Mouse (Mus musculus) lung, postnatal 0 days (tissue): ENCODE data around the gene Tgfb2. TPM values are rescaled to one million over a fixed set of nuclear protein-coding genes. Genes with fewer than 3 reads are reported as not detected.

Experiments
- ATAC-seq: fragments of 200-750 bp; cut with Nextera tagmentation; 2 replicates; pipeline ENCODE4 v1.8.0; 2017; ENCODE audit warnings: moderate library complexity
- DNase-seq: peaks from one replicate; pipeline ENCODE4 v3.0.0-alpha.2; 2016; ENCODE audit warnings: low spot score
- H3K27ac ChIP-seq: fragments of 300-500 bp; sonication (generic); 2 replicates; pipeline ENCODE4 v1.5.1; 2014; ENCODE audit warnings: antibody characterized with exemption, mild to moderate bottlenecking, low read length, mixed read lengths
- H3K27me3 ChIP-seq: fragments of 300-500 bp; sonication (generic); replicated peaks from 2 replicates; pipeline ENCODE4 v1.6.1; 2014; ENCODE audit warnings: low read length, mixed read lengths; ENCODE audit not compliant: insufficient read depth
- H3K36me3 ChIP-seq: fragments of 300-500 bp; sonication (generic); 2 replicates; pipeline ENCODE4 v1.6.1; 2014; ENCODE audit warnings: low read length, mixed read lengths; ENCODE audit not compliant: insufficient read depth
- H3K4me1 ChIP-seq: fragments of 300-500 bp; sonication (generic); 2 replicates; pipeline ENCODE4 v1.6.1; 2014; ENCODE audit warnings: antibody characterized with exemption, low read depth, low read length, mixed read lengths; ENCODE audit not compliant: insufficient read depth
- H3K4me2 ChIP-seq: fragments of 300-500 bp; sonication (generic); replicated peaks from 2 replicates; pipeline ENCODE4 v1.6.1; 2014; ENCODE audit warnings: low read depth, mild to moderate bottlenecking, low read length, moderate library complexity, mixed read lengths
- H3K4me3 ChIP-seq: fragments of 300-500 bp; sonication (generic); 2 replicates; pipeline ENCODE4 v1.5.1; 2014; ENCODE audit warnings: low read depth, low read length
- H3K9ac ChIP-seq: fragments of 300-500 bp; sonication (generic); replicated peaks from 2 replicates; pipeline ENCODE4 v1.6.1; 2014; ENCODE audit warnings: low read depth, mild to moderate bottlenecking
- H3K9me3 ChIP-seq: fragments of 300-500 bp; sonication (generic); 2 replicates; pipeline ENCODE4 v1.6.1; 2016; ENCODE audit warnings: low read length, mixed read lengths
- CTCF ChIP-seq: IDR thresholded peaks from 2 replicates; pipeline ENCODE4 v1.5.1; 2016; ENCODE audit warnings: antibody characterized with exemption, mild to moderate bottlenecking
- EP300 ChIP-seq: IDR thresholded peaks from 2 replicates; pipeline ENCODE4 v1.6.1; 2016; ENCODE audit warnings: antibody characterized with exemption, mild to moderate bottlenecking, control low read depth
- WGBS: fragments of 180-500 bp; shearing (Covaris S2); extraction: QIAGEN DNeasy Blood & Tissue Kit; methylation state at CpG from one replicate; pipeline ENCODE4 v1.1.7; 2014; 5-methylcytosine and 5-hydroxymethylcytosine counted together
- polyA plus RNA-seq: library from polyadenylated mRNA; unstranded; fragments of >200 nt; fragmentation: Nextera tagmentation; extraction: Ambion mirVana; gene quantifications from 2 replicates; pipeline ENCODE4 v1.2.1, GENCODE M21; 2015

Tgfb2 gene
- polyA plus RNA-seq, 1 experiment from 2014 or later, result 49.7 TPM

GRCm38 (mm10) chr1:186676199-186676598, 29.6 kb downstream of the Tgfb2 start:
- Histone ChIP-seq H3K4me1 (peaks cover 3% of the 10 kb centered on the region; the same call in 1 of the 2 replicates), H3K27ac (no peak overlapping the region; the same call in 1 of the 2 replicates), H3K36me3 (no peaks in the 10 kb centered on the region), H3K9me3 (no peaks in the 10 kb centered on the region), H3K4me3 (no peak overlapping the region), H3K27me3 (no peaks in the 10 kb centered on the region), H3K4me2 (no peak overlapping the region), H3K9ac (no peak overlapping the region)
- 68% methylated on average over 5 of the region's 5 CpGs for WGBS
- no peak for ATAC-seq
- TF ChIP-seq CTCF (no peak), EP300 (no peak)
- DNase-seq, result no peak

- H3K27ac ChIP-seq, result 0 out of 2 replicates have a peak overlapping the region, but pooled peaks have one; percentile 52
- H3K4me1 ChIP-seq, result peaks cover 3% of the 10 kb centered on the region; the same call in 1 of the 2 replicates
- ATAC-seq (no peak), DNase-seq (no peak)
- H3K9me3 ChIP-seq, result no peaks in the 10 kb centered on the region
- TF ChIP-seq EP300, result no peak
- TF ChIP-seq CTCF, result no peak
- no peak overlapping the region for H3K9ac ChIP-seq
- no peaks in the 10 kb centered on the region for H3K36me3 ChIP-seq
- no peak overlapping the region for H3K4me2 ChIP-seq
- H3K27me3 ChIP-seq, result no peaks in the 10 kb centered on the region
- H3K4me3 ChIP-seq, result no peak overlapping the region
- WGBS, result 53% methylated on average over 6 of the region's 6 CpGs
Measured at GRCm38 (mm10) chr1:186675263-186675662, 30.5 kb downstream of the Tgfb2 start.

GRCm38 (mm10) chr1:186674621-186675020, 31.2 kb downstream of the Tgfb2 start:
- ATAC-seq, result peak; percentile 70
- H3K4me3 ChIP-seq, result no peak overlapping the region
- no peaks in the 10 kb centered on the region for H3K36me3 ChIP-seq
- TF ChIP-seq CTCF, result no peak
- peak; percentile 51; the same call in 1 of the 2 replicates for TF ChIP-seq EP300
- WGBS, result 42% methylated on average over 3 of the region's 3 CpGs
- DNase-seq, result peak; percentile 53
- 0 out of 2 replicates have a peak overlapping the region, but pooled peaks have one; percentile 52 for H3K27ac ChIP-seq
- no peaks in the 10 kb centered on the region for H3K27me3 ChIP-seq
- no peak overlapping the region for H3K4me2 ChIP-seq
- peaks cover 3% of the 10 kb centered on the region; the same call in 1 of the 2 replicates for H3K4me1 ChIP-seq
- H3K9me3 ChIP-seq, result no peaks in the 10 kb centered on the region
- H3K9ac ChIP-seq, result no peak overlapping the region

- no peaks in the 10 kb centered on the region for H3K9me3 ChIP-seq
- DNase-seq (no peak), ATAC-seq (no peak)
- no peak overlapping the region for H3K4me3 ChIP-seq
- TF ChIP-seq EP300 (no peak), CTCF (no peak)
- WGBS, result 70% methylated on average over 4 of the region's 4 CpGs
- no peak overlapping the region for H3K27ac ChIP-seq
- H3K27me3 ChIP-seq, result no peaks in the 10 kb centered on the region
- H3K9ac ChIP-seq, result no peak overlapping the region
- no peak overlapping the region for H3K4me2 ChIP-seq
- H3K36me3 ChIP-seq, result no peaks in the 10 kb centered on the region
- peaks cover 3% of the 10 kb centered on the region; the same call in 1 of the 2 replicates for H3K4me1 ChIP-seq
Measured at GRCm38 (mm10) chr1:186673166-186673565, 32.6 kb downstream of the Tgfb2 start.

- Histone ChIP-seq H3K4me1 (peaks cover 6% of the 10 kb centered on the region; the same call in 1 of the 2 replicates), H3K27me3 (no peaks in the 10 kb centered on the region), H3K4me2 (0 out of 2 replicates have a peak overlapping the region, but pooled peaks have one; percentile 6), H3K27ac (no peak overlapping the region), H3K4me3 (no peak overlapping the region), H3K36me3 (no peaks in the 10 kb centered on the region), H3K9me3 (no peaks in the 10 kb centered on the region), H3K9ac (no peak overlapping the region)
- WGBS, result 45% methylated on average over 11 of the region's 11 CpGs
- TF ChIP-seq CTCF, result no peak
- peak; percentile 70; the same call in 1 of the 2 replicates for TF ChIP-seq EP300
- ATAC-seq (peak; percentile 83), DNase-seq (peak; percentile 52)
Measured at GRCm38 (mm10) chr1:186663412-186663811, 42.4 kb downstream of the Tgfb2 start.

GRCm38 (mm10) chr1:186662996-186663395, 42.8 kb downstream of the Tgfb2 start:
- H3K9ac ChIP-seq, result no peak overlapping the region
- ATAC-seq (peak; percentile 10; the same call in 1 of the 2 replicates), DNase-seq (no peak)
- WGBS, result 56% methylated on average over 10 of the region's 10 CpGs
- H3K36me3 ChIP-seq, result no peaks in the 10 kb centered on the region
- no peak for TF ChIP-seq EP300
- TF ChIP-seq CTCF, result no peak
- peaks cover 6% of the 10 kb centered on the region; the same call in 1 of the 2 replicates for H3K4me1 ChIP-seq
- no peak overlapping the region for H3K27ac ChIP-seq
- H3K4me2 ChIP-seq, result 0 out of 2 replicates have a peak overlapping the region, but pooled peaks have one; percentile 6
- H3K9me3 ChIP-seq, result no peaks in the 10 kb centered on the region
- H3K27me3 ChIP-seq, result no peaks in the 10 kb centered on the region
- H3K4me3 ChIP-seq, result no peak overlapping the region
